Mouse (Mus musculus) cerebellum, adult 11 months (tissue): ENCODE results near the gene Olfr982.

Source experiments
- DNase-seq: peaks from one replicate; pipeline ENCODE4 v3.0.0; 2022

Olfr982 gene

DNA sequence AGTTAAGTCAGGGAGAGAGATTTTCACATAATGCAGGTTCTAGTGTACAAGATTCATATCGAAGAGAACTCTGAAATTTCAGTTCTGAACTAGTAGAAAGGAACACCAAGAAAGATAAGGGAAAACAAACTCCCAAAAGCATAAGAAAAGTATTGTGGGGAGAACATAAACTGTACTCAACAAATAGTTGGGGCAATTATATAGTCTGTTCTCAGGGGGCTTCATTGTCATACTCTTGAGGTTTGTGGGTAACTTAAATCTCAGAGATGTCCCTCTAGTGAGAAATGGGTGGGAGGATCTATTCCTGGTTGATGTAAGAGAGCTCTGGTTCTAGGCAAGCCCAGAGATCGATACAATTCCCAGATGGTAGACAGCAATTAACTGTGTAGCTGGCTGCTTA is at the start of gene Olfr982:
Olfr982 (plus strand) TSS at position 301 of the 400 bp plus-strand sequence.
- DNase-seq: no peak

DNA sequence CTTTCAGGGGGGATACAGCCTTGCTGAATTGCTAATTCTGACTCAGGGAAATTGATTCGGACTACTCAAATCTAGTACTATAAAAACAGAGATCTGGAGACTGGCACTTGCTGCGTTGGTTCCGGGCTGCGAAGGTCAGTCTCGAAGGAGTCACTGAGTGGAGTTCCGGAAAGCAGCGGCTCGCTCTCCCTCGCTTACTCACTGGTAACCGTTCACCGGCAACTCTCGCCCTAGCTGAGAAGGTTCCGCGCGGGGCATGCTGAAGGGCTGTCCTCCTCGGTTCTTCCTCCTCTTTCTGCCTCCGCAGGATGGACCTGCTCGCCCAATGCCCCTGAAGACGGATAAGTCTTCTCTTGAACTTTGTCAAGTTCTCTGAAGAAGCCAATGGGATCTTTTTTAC is 23.5 kb upstream of the Olfr982 start:
- DNase-seq: no peak

GRCm38 (mm10) chr9:40093495-40093894 is 19.9 kb downstream of the Olfr982 start, which contains the start of gene Olfr983:
Olfr983 (minus strand) TSS chr9:40093595.
- no peak for DNase-seq

- DNase-seq: no peak
Measured at GRCm38 (mm10) chr9:40094769-40095168, 21.1 kb downstream of the Olfr982 start.

- no peak for DNase-seq
Measured at GRCm38 (mm10) chr9:40114106-40114505, 40.5 kb downstream of the Olfr982 start, which contains the start of gene Olfr984. Olfr984 (minus strand) TSS chr9:40114206.

DNA sequence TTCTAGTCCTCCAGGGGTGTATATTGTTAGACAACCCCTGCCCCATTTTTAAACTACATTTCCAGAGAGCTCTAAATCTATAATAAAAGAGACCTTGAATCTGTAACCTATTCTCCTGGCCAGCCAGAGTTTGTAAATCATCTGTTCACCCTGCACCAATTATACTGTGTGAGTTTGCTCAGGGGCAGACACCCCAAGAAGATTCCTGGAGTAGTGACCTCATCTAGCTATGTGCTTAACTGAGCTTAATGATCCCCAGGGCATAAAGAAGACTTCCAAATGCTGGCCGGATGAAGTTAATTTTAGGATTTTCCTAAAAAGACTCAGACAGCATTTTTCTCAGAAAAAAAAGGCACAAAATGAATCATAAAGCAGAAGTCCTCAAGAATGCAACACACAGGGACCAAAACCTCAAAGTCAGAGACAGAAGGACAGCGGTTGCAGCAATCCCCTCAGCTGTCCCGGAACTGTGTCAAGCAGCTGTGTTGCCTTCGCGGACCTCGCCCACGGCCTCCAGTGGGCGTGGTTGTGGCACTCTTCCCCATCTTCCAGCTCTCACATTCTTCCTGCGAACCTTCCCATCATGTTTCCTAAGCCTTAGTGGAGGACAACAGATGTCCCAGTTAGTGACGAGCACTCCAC is 43.1 kb downstream of the Olfr982 start:
- DNase-seq: no peak

GRCm38 (mm10) chr9:40117287-40117659 is 43.6 kb downstream of the Olfr982 start:
- no peak for DNase-seq
